Mouse (Mus musculus): ENCODE measurements around the gene Sdcbp2. TPM values are rescaled to one million over a fixed set of nuclear protein-coding genes. Genes with fewer than 3 reads are reported as not detected.

Gene Sdcbp2
- total RNA-seq, 2 experiments from 2014 or later = 0.80 to 2.0 TPM

DNA sequence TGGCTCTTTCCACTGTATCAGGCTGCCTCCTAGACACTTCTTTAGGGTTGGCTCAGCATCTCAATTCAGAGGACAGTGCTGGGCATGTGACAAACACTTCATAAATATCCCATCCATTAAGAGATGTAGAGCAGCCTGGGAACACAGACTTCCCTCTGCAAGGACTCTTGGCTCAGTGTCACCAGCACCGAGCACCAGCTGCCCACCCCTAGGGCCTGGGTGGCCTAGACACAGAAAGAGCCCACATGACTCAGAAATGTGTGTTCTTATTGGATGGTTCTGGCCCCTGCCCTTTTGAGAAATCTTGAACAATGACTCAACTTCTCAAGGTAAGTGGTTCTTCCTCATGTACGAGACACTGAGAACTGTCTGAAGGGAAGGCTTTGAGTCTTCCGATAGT, 55.6 kb downstream of the Sdcbp2 start:
- DNase-seq (ENCODE audit: low spot score in 2 of 2) = no peak

DNA sequence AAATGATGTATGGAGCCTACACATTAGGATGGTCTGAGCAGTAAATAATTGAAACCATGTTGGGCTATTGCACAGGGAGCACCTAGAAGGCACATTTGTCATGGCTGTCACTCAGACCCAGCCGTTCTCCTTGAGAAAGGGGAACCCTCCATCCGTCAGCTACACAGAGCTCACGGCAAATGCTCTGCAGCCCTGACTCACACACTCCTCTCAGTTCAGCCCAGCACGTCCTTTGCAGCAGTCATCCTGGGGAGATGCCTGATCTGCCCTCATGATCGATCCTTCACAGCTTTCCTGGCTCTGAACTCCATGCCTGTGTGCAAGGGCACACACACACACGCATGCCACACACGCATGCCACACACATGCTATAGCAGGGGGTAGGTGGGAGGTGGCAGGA, 56.9 kb downstream of the Sdcbp2 start:
- no peak for DNase-seq (ENCODE audit: low spot score in 2 of 2)

DNA sequence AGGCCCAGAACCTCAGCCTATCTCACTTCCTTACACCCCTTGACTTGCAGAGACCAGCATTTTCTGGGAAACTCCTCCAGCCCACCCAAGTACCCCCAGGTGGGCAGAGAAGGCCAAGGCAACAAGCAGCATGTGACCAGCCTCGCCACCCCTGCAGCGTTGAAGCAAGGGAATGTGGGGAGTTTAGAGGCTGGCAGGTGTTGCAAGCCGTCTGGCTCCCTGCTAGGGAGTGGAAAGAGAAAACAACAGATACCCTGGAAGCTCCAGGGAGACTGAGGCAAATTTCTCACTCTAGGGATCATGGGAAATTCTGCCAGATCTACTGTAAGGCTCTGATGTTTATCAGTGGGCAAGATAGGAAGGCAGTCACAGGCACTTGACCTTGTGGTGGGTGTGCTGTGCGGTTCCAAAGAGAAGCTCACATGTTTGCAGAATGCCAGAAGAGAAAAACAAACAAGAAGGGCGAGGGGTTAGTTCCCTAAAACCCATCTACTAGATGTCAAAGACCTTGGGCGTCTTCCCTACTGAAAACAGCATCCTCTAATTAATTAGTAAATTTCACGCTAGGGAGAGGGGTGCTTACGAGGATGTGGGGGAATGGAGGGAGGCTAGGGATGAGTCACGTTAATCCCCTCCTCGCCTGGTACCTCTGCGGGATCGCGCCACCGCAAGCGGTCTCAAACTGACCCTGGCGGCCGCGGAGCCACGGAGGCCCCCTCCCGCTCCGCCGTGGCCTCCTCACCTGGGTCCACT, 59.2 kb downstream of the Sdcbp2 start:
- no peak for DNase-seq (ENCODE audit: low spot score in 2 of 2)

DNA sequence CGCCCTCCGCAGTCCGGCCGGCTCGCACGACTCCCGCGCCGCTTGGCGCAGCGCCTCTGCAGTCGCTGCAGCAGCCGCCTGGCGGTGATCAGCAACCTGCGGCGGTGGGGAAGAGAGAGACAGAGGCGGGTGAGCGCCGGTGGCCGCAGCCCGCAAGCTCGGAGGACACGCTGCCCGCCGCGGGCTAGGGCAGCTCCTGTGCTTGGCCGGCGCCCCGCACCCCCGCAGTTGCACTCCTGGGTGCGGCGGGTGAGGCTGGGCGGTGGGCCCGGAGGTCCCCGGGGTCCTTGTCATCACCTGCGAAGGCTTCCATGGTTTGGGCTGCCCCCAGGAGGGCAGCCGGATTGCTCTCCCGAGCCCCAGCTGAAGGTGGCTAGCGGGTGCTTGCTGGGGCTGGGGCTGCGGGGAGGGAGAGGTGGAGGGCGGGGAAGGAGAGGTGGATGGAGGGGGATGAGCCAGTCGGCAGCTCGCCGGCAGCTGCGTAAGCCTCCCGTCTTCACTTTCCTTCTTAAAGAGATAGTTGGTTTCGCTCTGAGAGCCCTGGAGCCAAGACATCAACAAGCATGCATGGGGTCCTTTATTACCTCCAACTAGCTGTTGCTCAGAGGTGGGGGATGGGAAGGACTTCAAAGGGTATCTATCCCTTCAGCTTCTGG, 59.9 kb downstream of the Sdcbp2 start, which contains the start of gene Snph:
Snph (minus strand) TSS at position 435 of the 656 bp plus-strand sequence.
- peak; percentile 52 to 55 for DNase-seq (ENCODE audit: low spot score in 2 of 2)

DNA sequence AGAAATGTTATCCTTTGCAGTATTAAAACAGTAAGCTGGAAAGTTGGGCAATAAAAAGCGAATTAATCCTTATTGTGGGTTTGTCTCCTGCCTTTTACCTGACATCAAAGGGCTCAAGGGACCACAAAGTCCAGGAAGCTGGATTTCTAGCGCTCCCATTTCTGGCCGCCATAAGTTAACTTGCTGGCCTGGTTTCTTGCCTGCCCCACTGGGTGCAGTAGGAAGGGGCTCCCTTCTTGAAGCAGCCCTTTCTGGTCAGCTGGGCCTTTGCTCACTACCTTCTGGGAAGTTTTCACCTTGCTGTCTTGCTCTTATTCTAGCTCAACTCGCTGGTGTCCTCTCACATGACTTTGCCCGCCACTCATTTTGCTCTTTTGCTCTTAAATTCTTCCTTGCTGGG, 60.6 kb downstream of the Sdcbp2 start:
- DNase-seq (ENCODE audit: low spot score in 2 of 2) = no peak

DNA sequence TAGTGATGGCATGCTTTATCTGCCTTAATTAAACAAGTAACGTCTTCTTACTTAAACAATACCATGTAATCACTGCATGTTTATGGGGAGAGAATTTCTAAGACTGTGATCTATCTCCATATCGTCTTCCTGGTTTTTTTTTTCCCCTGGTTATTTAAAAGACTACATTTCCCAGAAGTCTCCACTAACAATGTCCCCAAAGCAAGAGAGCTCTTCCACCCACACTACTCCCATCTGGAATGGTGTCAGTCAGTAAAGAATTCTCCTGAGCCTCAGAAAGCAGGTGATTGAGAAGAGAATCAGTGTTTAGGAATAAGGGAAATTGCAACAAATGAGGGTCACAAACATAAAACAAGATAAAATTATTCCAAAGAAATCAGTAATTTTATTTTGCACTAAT, 62.5 kb downstream of the Sdcbp2 start:
- no peak for DNase-seq (ENCODE audit: low spot score in 2 of 2)

DNA sequence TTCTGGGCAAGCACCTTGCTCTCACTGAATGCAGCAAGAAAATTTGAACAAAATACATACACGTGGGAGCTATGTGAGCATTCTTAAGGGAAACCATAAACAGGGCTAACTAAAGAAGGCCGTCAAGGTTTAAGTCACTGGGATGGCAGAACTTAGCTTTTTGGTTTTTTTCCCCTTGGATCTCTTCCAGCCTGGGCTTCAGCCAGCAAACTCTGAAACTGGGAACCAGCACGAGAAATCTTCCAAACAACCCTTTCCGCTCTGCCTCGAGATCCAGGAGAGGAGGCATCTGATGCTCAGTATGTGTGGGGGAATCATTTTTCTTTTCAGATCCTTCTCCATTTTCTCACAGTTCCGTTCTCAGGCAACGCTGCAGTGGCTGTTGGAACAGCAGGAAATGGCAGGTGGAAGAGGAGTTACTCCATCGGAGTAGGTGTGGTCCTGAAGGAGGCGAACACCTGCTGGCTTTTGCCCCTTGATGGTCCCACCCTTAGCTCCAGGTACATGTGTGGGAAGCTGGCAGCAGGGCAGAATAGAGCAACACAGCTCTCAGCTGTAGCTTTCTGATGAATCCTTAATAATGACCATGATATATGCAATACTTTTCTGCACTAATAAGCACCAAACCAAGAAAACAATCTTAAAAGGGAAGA, 63.1 kb downstream of the Sdcbp2 start:
- no peak for DNase-seq (ENCODE audit: low spot score in 2 of 2)

DNA sequence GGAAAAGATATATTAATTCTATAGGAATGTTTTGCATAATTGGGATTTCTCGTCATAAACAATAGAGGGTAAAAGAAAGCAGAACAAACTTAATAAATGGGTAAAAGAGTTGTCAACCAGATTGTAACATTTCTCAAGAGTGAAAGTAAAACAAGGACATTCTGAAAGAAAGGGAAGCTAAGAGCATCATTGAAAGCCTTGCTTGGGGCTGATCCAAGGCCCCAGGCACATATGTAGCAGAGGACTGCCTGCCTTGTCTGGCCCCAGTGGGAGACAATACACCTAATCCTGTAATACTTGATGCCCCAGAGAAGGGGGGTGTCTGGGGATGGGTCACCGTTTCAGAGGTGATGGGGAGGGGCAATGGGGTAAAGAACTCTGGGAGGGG, 63.6 kb downstream of the Sdcbp2 start:
- DNase-seq (ENCODE audit: low spot score in 2 of 2) = no peak

Other genes starting within 250 kb of the Sdcbp2 start
- not detected for gene 4921509C19Rik, start 96.5 kb upstream of the Sdcbp2 start, total RNA-seq (2021)
- gene Nsfl1c, start 78.4 kb upstream of the Sdcbp2 start, total RNA-seq (2021) = 100 to 1,000 TPM; 143 to 159 TPM
- 100 to 1,000 TPM; 257 to 301 TPM for gene Fkbp1a, start 30.1 kb upstream of the Sdcbp2 start, total RNA-seq (2021)
- gene Snph, start 60.0 kb downstream of the Sdcbp2 start, total RNA-seq (2021) = 10 to 100 TPM; 11.8 to 17.2 TPM
- not detected for gene Rad21l, start 95.9 kb downstream of the Sdcbp2 start, total RNA-seq (2021)
- under 1 TPM; 0.83 TPM for gene Tmem74b, start 129.4 kb downstream of the Sdcbp2 start, total RNA-seq (2021)
- 10 to 100 TPM; 29.7 to 31.0 TPM for gene Psmf1, start 171.6 kb downstream of the Sdcbp2 start, total RNA-seq (2021)